Mouse (Mus musculus) liver, embryonic 13.5 days (tissue): ENCODE data around the gene Gm3095. TPM values are rescaled to one million over a fixed set of nuclear protein-coding genes. Genes with fewer than 3 reads are reported as not detected.
"Not testable (repeated sequence)": the region's sequence is repeated elsewhere in the genome, so short reads cannot be mapped to it uniquely, and the experiment has no call there.

Source experiments
- ATAC-seq: fragments of 200-750 bp; cut with Nextera tagmentation; 2 replicates; pipeline ENCODE4 v1.8.0; 2017; ENCODE audit warnings: low read depth, mild to moderate bottlenecking, moderate number of reproducible peaks, moderate library complexity
- DNase-seq: peaks from one replicate; pipeline ENCODE4 v3.0.0; 2022
- H3K27ac ChIP-seq: fragments of 300-500 bp; sonication (generic); 2 replicates; pipeline ENCODE4 v1.5.1; 2015; ENCODE audit warnings: moderate library complexity, mild to moderate bottlenecking, inconsistent platforms
- H3K27me3 ChIP-seq: fragments of 300-500 bp; sonication (generic); 2 replicates; pipeline ENCODE4 v1.6.1; 2015; ENCODE audit warnings: mild to moderate bottlenecking, inconsistent platforms
- H3K36me3 ChIP-seq: fragments of 300-500 bp; sonication (generic); 2 replicates; pipeline ENCODE4 v1.6.1; 2015; ENCODE audit warnings: mild to moderate bottlenecking, inconsistent platforms
- H3K4me1 ChIP-seq: fragments of 300-500 bp; sonication (generic); replicated peaks from 2 replicates; pipeline ENCODE4 v1.6.1; 2015; ENCODE audit warnings: inconsistent platforms
- H3K4me2 ChIP-seq: fragments of 300-500 bp; sonication (generic); 2 replicates; pipeline ENCODE4 v1.6.1; 2015; ENCODE audit warnings: inconsistent platforms, mild to moderate bottlenecking, moderate library complexity
- H3K4me3 ChIP-seq: fragments of 300-500 bp; sonication (generic); replicated peaks from 2 replicates; pipeline ENCODE4 v1.5.1; 2015; ENCODE audit warnings: mild to moderate bottlenecking, inconsistent platforms
- H3K9ac ChIP-seq: fragments of 300-500 bp; sonication (generic); 2 replicates; pipeline ENCODE4 v1.6.1; 2015; ENCODE audit warnings: mild to moderate bottlenecking, inconsistent platforms
- H3K9me3 ChIP-seq: fragments of 300-500 bp; sonication (generic); replicated peaks from 2 replicates; pipeline ENCODE4 v1.6.1; 2016; ENCODE audit warnings: inconsistent platforms
- WGBS: fragments of 180-500 bp; shearing (Covaris S2); methylation state at CpG from one replicate; pipeline ENCODE4 v1.1.7; 2015; ENCODE audit not compliant: insufficient replicate concordance; 5-methylcytosine and 5-hydroxymethylcytosine counted together
- polyA plus RNA-seq: library from polyadenylated mRNA; unstranded; fragments of >200 nt; fragmentation: Nextera tagmentation; extraction: Ambion mirVana; gene quantifications from 2 replicates; pipeline ENCODE4 v1.2.1, GENCODE M21; 2015

Gene Gm3095
- not detected in 2 replicates for polyA plus RNA-seq

GRCm38 (mm10) chr14:3963247-3963646 is at the start of gene Gm3095:
Gene Gm3095, plus strand, starts transcription at chr14:3963547.
- ATAC-seq, H3K36me3 ChIP-seq, H3K9me3 ChIP-seq, H3K27ac ChIP-seq, H3K4me1 ChIP-seq, H3K27me3 ChIP-seq, H3K4me3 ChIP-seq, H3K4me2 ChIP-seq, DNase-seq, H3K9ac ChIP-seq: not testable (repeated sequence)
- no CpG with 5 or more reads among the region's 2 CpGs for WGBS

DNA sequence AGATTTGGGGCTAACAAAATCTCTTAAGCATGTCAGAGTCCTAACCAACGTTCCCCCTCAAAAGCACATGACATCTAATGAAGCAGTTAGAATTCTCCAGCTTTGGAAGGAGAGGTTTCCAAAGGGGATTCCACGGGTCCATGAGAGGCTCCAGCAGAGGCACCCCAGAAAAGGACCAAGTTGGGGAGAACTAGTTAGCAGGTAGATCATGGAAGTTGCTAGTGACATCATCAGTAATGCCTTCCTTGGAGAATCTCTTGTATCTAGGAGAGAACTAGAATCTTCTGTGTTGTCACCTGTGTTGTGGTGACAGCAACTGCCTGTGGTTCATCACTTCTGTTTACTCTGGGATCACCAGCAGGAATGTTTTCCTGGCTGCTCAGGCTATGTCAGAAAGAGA is 31.9 kb upstream of the Gm3095 start, which contains the start of gene Gm3029:
Gene Gm3029 (plus strand): TSS at position 301 of the 400 bp plus-strand sequence.
- not testable (repeated sequence) for H3K4me1 ChIP-seq, H3K27ac ChIP-seq, H3K9ac ChIP-seq, ATAC-seq, H3K9me3 ChIP-seq, H3K4me2 ChIP-seq, DNase-seq, H3K27me3 ChIP-seq, H3K36me3 ChIP-seq, H3K4me3 ChIP-seq
- 22% methylated on average over 1 of the region's 2 CpGs for WGBS

DNA sequence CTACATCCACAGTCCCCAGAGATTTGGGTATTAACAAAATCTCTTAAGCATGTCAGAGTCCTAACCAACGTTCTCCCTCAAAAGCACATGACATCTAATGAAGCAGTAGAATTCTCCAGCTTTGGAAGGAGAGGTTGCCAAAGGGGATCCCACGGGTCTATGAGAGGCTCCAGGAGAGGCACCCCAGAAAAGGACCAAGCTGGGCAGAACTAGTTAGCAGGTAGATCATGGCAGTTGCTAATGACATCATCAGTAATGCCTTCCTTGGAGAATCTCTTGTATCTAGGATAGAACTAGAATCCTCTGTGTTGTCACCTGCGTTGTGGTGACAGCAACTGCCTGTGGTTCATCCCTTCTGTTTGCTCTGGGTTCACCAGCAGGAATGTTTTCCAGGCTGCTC is 34.7 kb downstream of the Gm3095 start, which contains the start of gene Gm3099:
Gene Gm3099 (plus strand): TSS at position 301 of the 400 bp plus-strand sequence.
- not testable (repeated sequence) for DNase-seq, H3K36me3 ChIP-seq, H3K27ac ChIP-seq, H3K9ac ChIP-seq, ATAC-seq, H3K27me3 ChIP-seq, H3K4me1 ChIP-seq, H3K4me2 ChIP-seq, H3K9me3 ChIP-seq, H3K4me3 ChIP-seq
- WGBS: 44% methylated on average over 1 of the region's 3 CpGs

Other genes with a start within 250 kb of the Gm3095 start
- gene Gm3002, start 153.5 kb upstream of the Gm3095 start, polyA plus RNA-seq: not detected in 2 replicates
- gene Gm3033, start 117.3 kb upstream of the Gm3095 start, polyA plus RNA-seq: 0.09 TPM in 1 of 2 replicates, not detected in the other
- gene Gm2916, start 79.4 kb upstream of the Gm3095 start, polyA plus RNA-seq: not detected in 2 replicates
- gene Gm3029, start 31.8 kb upstream of the Gm3095 start, polyA plus RNA-seq: not detected in 2 replicates
- not detected in 2 replicates for gene Gm3099, start 34.8 kb downstream of the Gm3095 start, polyA plus RNA-seq
- not detected in 2 replicates for gene Gm5796, start 60.4 kb downstream of the Gm3095 start, polyA plus RNA-seq
- gene Gm3115, start 120.6 kb downstream of the Gm3095 start, polyA plus RNA-seq: not detected in 2 replicates
- gene Gm8108, start 147.0 kb downstream of the Gm3095 start, polyA plus RNA-seq: not detected in 2 replicates
- gene Gm3127, start 201.5 kb downstream of the Gm3095 start, polyA plus RNA-seq: not detected in 2 replicates
- gene Gm2974, start 219.0 kb downstream of the Gm3095 start, polyA plus RNA-seq: not detected in 2 replicates